Mouse (Mus musculus) forebrain, embryonic 12.5 days (tissue): ENCODE measurements at regions not wholly inside any gene's neighbourhood (a gene's known extent, or its start where the extent isn't known, plus 50 kb on each side); places are given as distances from the start of the nearest gene placed in this dataset.

Source experiments
- ATAC-seq: fragments of 200-750 bp; cut with Nextera tagmentation; 2 replicates; pipeline ENCODE4 v1.8.0; 2017; ENCODE audit warnings: moderate TSS enrichment; ENCODE audit not compliant: low FRiP score
- H3K27ac ChIP-seq: fragments of 300-500 bp; sonication (generic); 2 replicates; pipeline ENCODE4 v1.5.1; 2016; ENCODE audit warnings: mild to moderate bottlenecking
- H3K27me3 ChIP-seq: fragments of 300-500 bp; sonication (generic); 2 replicates; pipeline ENCODE4 v1.6.1; 2016; ENCODE audit warnings: mild to moderate bottlenecking
- H3K36me3 ChIP-seq: fragments of 300-500 bp; sonication (generic); replicated peaks from 2 replicates; pipeline ENCODE4 v1.6.1; 2016; ENCODE audit warnings: mild to moderate bottlenecking
- H3K4me1 ChIP-seq: fragments of 300-500 bp; sonication (generic); 2 replicates; pipeline ENCODE4 v1.6.1; 2016
- H3K4me2 ChIP-seq: fragments of 300-500 bp; sonication (generic); 2 replicates; pipeline ENCODE4 v1.6.1; 2016; ENCODE audit warnings: mild to moderate bottlenecking, moderate library complexity
- H3K4me3 ChIP-seq: fragments of 300-500 bp; sonication (generic); replicated peaks from 2 replicates; pipeline ENCODE4 v1.5.1; 2016; ENCODE audit warnings: mild to moderate bottlenecking
- H3K9ac ChIP-seq: fragments of 300-500 bp; sonication (generic); 2 replicates; pipeline ENCODE4 v1.6.1; 2016; ENCODE audit warnings: mild to moderate bottlenecking
- H3K9me3 ChIP-seq: fragments of 300-500 bp; sonication (generic); 2 replicates; pipeline ENCODE4 v1.6.1; 2016
- WGBS: fragments of 180-500 bp; shearing (Covaris S2); methylation state at CpG from one replicate; pipeline ENCODE4 v1.1.7; 2016; 5-methylcytosine and 5-hydroxymethylcytosine counted together

- Histone ChIP-seq H3K27ac (no peak overlapping the region), H3K27me3 (no peaks in the 10 kb centered on the region), H3K36me3 (no peaks in the 10 kb centered on the region), H3K9ac (no peak overlapping the region), H3K4me3 (no peak overlapping the region), H3K4me1 (peaks cover 12% of the 10 kb centered on the region), H3K4me2 (no peak overlapping the region), H3K9me3 (no peaks in the 10 kb centered on the region)
- 47% methylated on average over 1 of the region's 1 CpGs for WGBS
- no peak for ATAC-seq
Measured at GRCm38 (mm10) chr5:97218712-97219111, 107.3 kb upstream of the Paqr3 start.

DNA sequence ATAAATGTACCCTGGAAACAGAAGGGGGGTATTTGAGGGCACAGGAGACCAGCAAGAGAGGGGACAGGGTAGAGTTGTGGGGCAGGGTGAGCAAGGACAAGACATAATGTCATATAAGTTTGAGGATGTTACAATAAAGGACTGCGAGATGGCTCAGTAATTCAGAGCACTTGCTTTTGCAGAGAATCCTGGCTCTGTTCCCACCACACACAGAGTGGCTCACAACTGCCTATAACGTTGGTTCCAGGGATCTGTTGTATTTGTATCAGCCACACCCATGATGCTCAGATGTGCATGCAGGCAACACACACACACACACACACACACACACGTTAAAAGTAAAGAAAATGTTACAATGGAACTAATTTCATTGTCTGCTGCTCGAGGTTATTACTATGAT is 94.2 kb upstream of the Paqr3 start:
- H3K36me3 ChIP-seq: no peaks in the 10 kb centered on the region
- no peak overlapping the region for H3K9ac ChIP-seq
- peaks cover 8% of the 10 kb centered on the region for H3K4me1 ChIP-seq
- H3K4me2 ChIP-seq: no peak overlapping the region
- no peak overlapping the region for H3K27ac ChIP-seq
- H3K9me3 ChIP-seq: no peaks in the 10 kb centered on the region
- no peak for ATAC-seq
- H3K4me3 ChIP-seq: no peak overlapping the region
- 82% methylated on average over 4 of the region's 4 CpGs for WGBS
- no peaks in the 10 kb centered on the region for H3K27me3 ChIP-seq

DNA sequence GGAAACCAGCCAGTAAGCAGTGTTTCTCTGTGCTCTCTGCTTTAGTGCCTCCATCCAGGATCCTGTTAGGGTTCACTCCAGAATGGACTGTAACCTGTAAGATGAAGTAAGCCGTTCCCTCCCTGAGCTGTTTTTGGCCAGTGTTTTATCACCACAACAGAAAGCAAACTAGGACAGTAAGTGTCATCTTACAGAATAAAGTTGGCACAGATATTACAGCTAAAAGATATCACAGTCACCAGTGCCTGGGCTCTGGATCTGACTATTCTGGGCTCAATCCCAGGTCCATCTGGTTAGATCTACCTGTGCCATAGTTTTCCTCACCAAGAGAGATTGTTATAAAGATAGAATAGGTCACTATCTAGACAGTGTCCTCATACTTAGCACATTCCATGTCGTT is 92.9 kb upstream of the Paqr3 start:
- Histone ChIP-seq H3K27ac (no peak overlapping the region), H3K27me3 (no peaks in the 10 kb centered on the region), H3K36me3 (no peaks in the 10 kb centered on the region), H3K4me3 (no peak overlapping the region), H3K4me2 (no peak overlapping the region), H3K9ac (no peak overlapping the region), H3K4me1 (peaks cover 11% of the 10 kb centered on the region), H3K9me3 (no peaks in the 10 kb centered on the region)
- WGBS: 81% methylated on average over 2 of the region's 2 CpGs
- no peak for ATAC-seq

- H3K4me2 ChIP-seq: no peak overlapping the region
- no peak overlapping the region for H3K9ac ChIP-seq
- WGBS: 91% methylated on average over 1 of the region's 1 CpGs
- no peak overlapping the region for H3K27ac ChIP-seq
- H3K4me1 ChIP-seq: peaks cover 11% of the 10 kb centered on the region
- H3K36me3 ChIP-seq: no peaks in the 10 kb centered on the region
- ATAC-seq: no peak
- H3K27me3 ChIP-seq: no peaks in the 10 kb centered on the region
- H3K9me3 ChIP-seq: no peaks in the 10 kb centered on the region
- H3K4me3 ChIP-seq: no peak overlapping the region
Measured at GRCm38 (mm10) chr5:97203646-97204045, 92.2 kb upstream of the Paqr3 start.

- 33% methylated on average over 3 of the region's 3 CpGs for WGBS
Measured at GRCm38 (mm10) chr5:97202557-97202956, 91.2 kb upstream of the Paqr3 start.

DNA sequence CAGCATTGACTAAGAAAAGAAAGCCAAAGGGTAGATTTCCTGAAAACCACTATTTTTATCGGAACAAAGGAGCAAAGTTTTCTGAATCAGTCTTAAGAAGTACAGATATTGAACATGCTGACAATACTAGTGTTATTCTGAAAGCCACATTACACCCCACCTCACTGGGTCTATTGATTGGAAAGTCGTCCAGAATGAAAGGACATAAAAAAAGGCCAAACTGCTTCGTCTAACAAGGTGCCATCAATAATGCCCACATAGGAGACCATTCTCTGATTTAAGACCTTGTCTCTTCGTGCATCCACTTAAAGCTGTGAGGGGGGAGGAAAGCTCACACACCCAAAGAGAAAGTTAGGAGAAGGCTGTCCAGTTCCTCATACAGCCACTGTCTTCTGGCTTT is 89.3 kb upstream of the Paqr3 start:
- peak; percentile 44; the same call in 1 of the 2 replicates for ATAC-seq
- H3K4me3 ChIP-seq: no peak overlapping the region
- H3K36me3 ChIP-seq: no peaks in the 10 kb centered on the region
- peaks cover 11% of the 10 kb centered on the region for H3K4me1 ChIP-seq
- H3K4me2 ChIP-seq: no peak overlapping the region
- H3K9ac ChIP-seq: no peak overlapping the region
- H3K27me3 ChIP-seq: no peaks in the 10 kb centered on the region
- WGBS: 9% methylated on average over 4 of the region's 4 CpGs
- H3K27ac ChIP-seq: no peak overlapping the region
- H3K9me3 ChIP-seq: no peaks in the 10 kb centered on the region

More at GRCm38 (mm10) chr5:97202557-97202956, 91.2 kb upstream of the Paqr3 start:
- no peak overlapping the region for H3K4me3 ChIP-seq
- no peaks in the 10 kb centered on the region for H3K27me3 ChIP-seq
- ATAC-seq: no peak
- H3K4me2 ChIP-seq: no peak overlapping the region
- H3K36me3 ChIP-seq: no peaks in the 10 kb centered on the region
- H3K4me1 ChIP-seq: peaks cover 11% of the 10 kb centered on the region
- H3K9ac ChIP-seq: no peak overlapping the region
- H3K9me3 ChIP-seq: no peaks in the 10 kb centered on the region
- no peak overlapping the region for H3K27ac ChIP-seq

- no peaks in the 10 kb centered on the region for H3K36me3 ChIP-seq
- H3K4me2 ChIP-seq: 0 out of 2 replicates have a peak overlapping the region, but pooled peaks have one; percentile 15
- H3K27ac ChIP-seq: peak overlapping the region; percentile 80
- H3K4me3 ChIP-seq: no peak overlapping the region
- no peaks in the 10 kb centered on the region for H3K27me3 ChIP-seq
- ATAC-seq: peak; percentile 91
- H3K9ac ChIP-seq: no peak overlapping the region
- H3K9me3 ChIP-seq: no peaks in the 10 kb centered on the region
- WGBS: 34% methylated on average over 10 of the region's 10 CpGs
- peaks cover 19% of the 10 kb centered on the region for H3K4me1 ChIP-seq
Measured at GRCm38 (mm10) chr5:97195281-97195660, 83.9 kb upstream of the Paqr3 start.

- peaks cover 19% of the 10 kb centered on the region for H3K4me1 ChIP-seq
- H3K9ac ChIP-seq: no peak overlapping the region
- no peaks in the 10 kb centered on the region for H3K36me3 ChIP-seq
- H3K27me3 ChIP-seq: no peaks in the 10 kb centered on the region
- no peak overlapping the region for H3K4me3 ChIP-seq
- 46% methylated on average over 11 of the region's 11 CpGs for WGBS
- no peaks in the 10 kb centered on the region for H3K9me3 ChIP-seq
- H3K4me2 ChIP-seq: 0 out of 2 replicates have a peak overlapping the region, but pooled peaks have one; percentile 15
- peak overlapping the region; percentile 80 for H3K27ac ChIP-seq
- peak; percentile 71 for ATAC-seq
Measured at GRCm38 (mm10) chr5:97194656-97195280, 83.4 kb upstream of the Paqr3 start.

- Histone ChIP-seq H3K27ac (no peak overlapping the region), H3K36me3 (no peaks in the 10 kb centered on the region), H3K4me1 (peaks cover 19% of the 10 kb centered on the region), H3K4me2 (no peak overlapping the region), H3K9me3 (no peaks in the 10 kb centered on the region), H3K9ac (no peak overlapping the region), H3K27me3 (no peaks in the 10 kb centered on the region), H3K4me3 (no peak overlapping the region)
- WGBS: 80% methylated on average over 13 of the region's 13 CpGs
- ATAC-seq: no peak
Measured at GRCm38 (mm10) chr5:97192656-97193055, 81.3 kb upstream of the Paqr3 start.

GRCm38 (mm10) chr5:97190695-97191094 is 79.3 kb upstream of the Paqr3 start:
- H3K9ac ChIP-seq: no peak overlapping the region
- no peak overlapping the region for H3K27ac ChIP-seq
- H3K9me3 ChIP-seq: no peaks in the 10 kb centered on the region
- no peak overlapping the region for H3K4me3 ChIP-seq
- no peak for ATAC-seq
- WGBS: 79% methylated on average over 3 of the region's 3 CpGs
- H3K36me3 ChIP-seq: no peaks in the 10 kb centered on the region
- H3K4me2 ChIP-seq: no peak overlapping the region
- peaks cover 19% of the 10 kb centered on the region for H3K4me1 ChIP-seq
- H3K27me3 ChIP-seq: no peaks in the 10 kb centered on the region

GRCm38 (mm10) chr5:97184512-97184911 is 73.1 kb upstream of the Paqr3 start:
- no peaks in the 10 kb centered on the region for H3K36me3 ChIP-seq
- no peak overlapping the region for H3K27ac ChIP-seq
- no peaks in the 10 kb centered on the region for H3K27me3 ChIP-seq
- no peak overlapping the region for H3K9ac ChIP-seq
- no peak overlapping the region for H3K4me3 ChIP-seq
- peaks cover 5% of the 10 kb centered on the region; the same call in 1 of the 2 replicates for H3K4me1 ChIP-seq
- WGBS: 86% methylated on average over 9 of the region's 9 CpGs
- no peak for ATAC-seq
- no peak overlapping the region for H3K4me2 ChIP-seq
- no peaks in the 10 kb centered on the region for H3K9me3 ChIP-seq

GRCm38 (mm10) chr5:97181249-97181648 is 69.9 kb upstream of the Paqr3 start:
- no peak for ATAC-seq
- peaks cover 5% of the 10 kb centered on the region; the same call in 1 of the 2 replicates for H3K4me1 ChIP-seq
- no peaks in the 10 kb centered on the region for H3K27me3 ChIP-seq
- no peak overlapping the region for H3K4me3 ChIP-seq
- H3K27ac ChIP-seq: no peak overlapping the region
- 15% methylated on average over 1 of the region's 1 CpGs for WGBS
- no peaks in the 10 kb centered on the region for H3K9me3 ChIP-seq
- no peaks in the 10 kb centered on the region for H3K36me3 ChIP-seq
- no peak overlapping the region for H3K4me2 ChIP-seq
- no peak overlapping the region for H3K9ac ChIP-seq

DNA sequence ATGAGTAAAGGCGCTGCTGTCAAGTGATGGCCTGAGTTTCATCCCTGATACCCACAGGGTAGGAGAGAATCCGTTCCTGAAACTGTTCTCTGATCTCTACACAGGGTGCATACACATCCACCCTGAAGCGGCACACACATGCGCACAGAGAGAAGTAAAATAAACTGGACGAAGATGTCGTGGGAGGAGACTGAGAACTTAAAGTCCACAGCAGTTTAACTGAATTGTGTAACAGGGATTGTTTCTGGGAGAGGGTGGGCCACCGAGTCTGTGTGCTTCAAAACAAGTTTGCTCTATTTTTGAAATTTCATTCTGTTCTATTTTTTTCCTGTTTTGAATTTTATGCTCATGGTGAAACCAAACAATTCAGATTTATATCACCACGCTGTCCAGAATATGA is 63.0 kb upstream of the Paqr3 start:
- Histone ChIP-seq H3K9ac (no peak overlapping the region), H3K27ac (no peak overlapping the region), H3K4me2 (no peak overlapping the region), H3K36me3 (no peaks in the 10 kb centered on the region), H3K27me3 (no peaks in the 10 kb centered on the region), H3K4me1 (no peaks in the 10 kb centered on the region), H3K4me3 (no peak overlapping the region), H3K9me3 (no peaks in the 10 kb centered on the region)
- 92% methylated on average over 8 of the region's 8 CpGs for WGBS
- no peak for ATAC-seq
